Mouse (Mus musculus) hematopoietic stem cell, adult 5-6 weeks (primary cell): ENCODE results near the gene Rev3l. TPM values are rescaled to one million over a fixed set of nuclear protein-coding genes. Genes with fewer than 3 reads are reported as not detected.

Experiments used
- ATAC-seq, 2 experiments: fragments of 125-278 bp in 1 of 2; replicated peaks in 1 of 2; 2 replicates each; pipeline ENCODE4 v1.8.0; 2016 to 2017; ENCODE audit warnings: inconsistent platforms in 2 of 2, mild to moderate bottlenecking in 2 of 2, moderate number of reproducible peaks in 2 of 2, low read depth in 1 of 2, moderate TSS enrichment in 1 of 2; ENCODE audit not compliant: low FRiP score in 2 of 2, poor library complexity in 2 of 2, severe bottlenecking in 2 of 2, insufficient read depth in 1 of 2, low TSS enrichment in 1 of 2
- total RNA-seq: library from RNA; stranded (forward); fragments of 172-1452, 232-1000 nt; gene quantifications from 2 replicates; pipeline ENCODE4 v1.2.3, GENCODE M21; 2017

The Rev3l gene
- total RNA-seq, 1 experiment from 2014 or later = 27.2 TPM

- ATAC-seq = no peak
These were observed 40.3 kb downstream of the Rev3l start for GRCm38 (mm10) chr10:39772259-39772658.

GRCm38 (mm10) chr10:39773940-39774726 lies 42.2 kb downstream of the Rev3l start:
- ATAC-seq = peak; percentile 49 to 68; a peak in 3 of 4 replicates

- ATAC-seq = no peak
These were observed 45.0 kb downstream of the Rev3l start for GRCm38 (mm10) chr10:39776927-39777326.

GRCm38 (mm10) chr10:39778305-39778704 lies 46.4 kb downstream of the Rev3l start:
- ATAC-seq = no peak

GRCm38 (mm10) chr10:39785241-39785640 lies 53.3 kb downstream of the Rev3l start:
- no peak for ATAC-seq

GRCm38 (mm10) chr10:39793295-39793694 lies 61.4 kb downstream of the Rev3l start:
- ATAC-seq = peak; percentile 72 to 80

- ATAC-seq = peak in 1 of 2 experiments; percentile 39; a peak in 1 of 4 replicates
These were observed 79.6 kb downstream of the Rev3l start for GRCm38 (mm10) chr10:39811507-39811906.

- ATAC-seq = no peak
These were observed 110.7 kb downstream of the Rev3l start for GRCm38 (mm10) chr10:39842621-39843020.

GRCm38 (mm10) chr10:39865509-39865908 lies 133.6 kb downstream of the Rev3l start:
- ATAC-seq = no peak

- no peak for ATAC-seq
These were observed 156.7 kb downstream of the Rev3l start for GRCm38 (mm10) chr10:39888621-39889020.

- 0 out of 4 replicates have a peak, but pooled peaks have one; percentile 27 to 29 for ATAC-seq
These were observed 162.1 kb downstream of the Rev3l start for GRCm38 (mm10) chr10:39893702-39894697.

- ATAC-seq = no peak
These were observed 164.6 kb downstream of the Rev3l start for GRCm38 (mm10) chr10:39896503-39896902.

GRCm38 (mm10) chr10:39898874-39899371 lies 167.0 kb downstream of the Rev3l start, which contains the start of gene Mfsd4b4:
Gene Mfsd4b4 (minus strand): TSS chr10:39899238.
- peak; percentile 80 to 85 for ATAC-seq

- ATAC-seq = no peak
These were observed 172.3 kb downstream of the Rev3l start for GRCm38 (mm10) chr10:39904191-39904590.

- no peak for ATAC-seq
These were observed 175.1 kb downstream of the Rev3l start for GRCm38 (mm10) chr10:39906799-39907658.

GRCm38 (mm10) chr10:39908768-39909441 lies 177.0 kb downstream of the Rev3l start:
- peak; percentile 62 to 68 for ATAC-seq
